Mouse (Mus musculus) spleen, adult 2 months (tissue): ENCODE measurements at regions not wholly inside any gene's neighbourhood (a gene's known extent, or its start where the extent isn't known, plus 50 kb on each side); places are given as distances from the start of the nearest gene placed in this dataset.

ENCODE experiments used
- DNase-seq, 2 experiments: peaks; one replicate each; pipeline versions ENCODE4 v3.0.0 to v3.0.0-alpha.2; 2012 to 2021; ENCODE audit warnings: low spot score in 2 of 2, low read depth in 1 of 2
- H3K27ac ChIP-seq: fragments of 200-500 bp; 2 replicates; pipeline ENCODE4 v1.5.1; 2012; ENCODE audit warnings: low read length, inconsistent platforms; ENCODE audit not compliant: insufficient read depth
- H3K27me3 ChIP-seq: fragments of 200-500 bp; 2 replicates; pipeline ENCODE4 v1.6.1; 2012; ENCODE audit warnings: mild to moderate bottlenecking, moderate library complexity, low read length, inconsistent platforms; ENCODE audit not compliant: control insufficient read depth, insufficient read depth
- H3K36me3 ChIP-seq: fragments of 200-500 bp; 2 replicates; pipeline ENCODE4 v1.6.1; 2012; ENCODE audit warnings: mild to moderate bottlenecking, low read length, inconsistent platforms; ENCODE audit not compliant: control insufficient read depth, insufficient read depth
- H3K4me1 ChIP-seq: fragments of 200-500 bp; 2 replicates; pipeline ENCODE4 v1.6.1; 2011; ENCODE audit warnings: inconsistent platforms; ENCODE audit not compliant: control insufficient read depth, insufficient read depth, insufficient read length
- H3K4me3 ChIP-seq: fragments of 200-500 bp; 2 replicates; pipeline ENCODE4 v1.5.1; 2011; ENCODE audit warnings: mild to moderate bottlenecking, inconsistent platforms; ENCODE audit not compliant: insufficient read depth, insufficient read length; ENCODE audit errors: extremely low read depth
- CTCF ChIP-seq: fragments of 200-500 bp; IDR thresholded peaks from 2 replicates; pipeline ENCODE4 v1.5.1; 2011; ENCODE audit warnings: mild to moderate bottlenecking, inconsistent platforms; ENCODE audit not compliant: insufficient read depth, insufficient read length, insufficient replicate concordance; ENCODE audit errors: extremely low read depth
- POLR2A ChIP-seq: fragments of 200-500 bp; IDR thresholded peaks from 2 replicates; pipeline ENCODE4 v1.6.1; 2011; ENCODE audit warnings: low read depth, low read length, inconsistent platforms
- WGBS: fragments of 180-500 bp; shearing (Covaris S2); methylation state at CpG from one replicate; pipeline ENCODE4 v1.1.7; 2018; 5-methylcytosine and 5-hydroxymethylcytosine counted together

- DNase-seq, result no peak
- Histone ChIP-seq H3K27me3 (no peaks in the 10 kb centered on the region), H3K36me3 (no peaks in the 10 kb centered on the region), H3K27ac (no peak overlapping the region), H3K4me3 (no peak overlapping the region), H3K4me1 (peaks cover 2% of the 10 kb centered on the region; the same call in 1 of the 2 replicates)
- whole genome bisulfite sequencing, result 56% methylated on average over 1 of the region's 1 CpGs
- TF ChIP-seq CTCF, result no peak
- TF ChIP-seq POLR2A, result no peak
These were observed 337.8 kb upstream of the Cd180 start for GRCm38 (mm10) chr13:102355569-102355968.

DNA sequence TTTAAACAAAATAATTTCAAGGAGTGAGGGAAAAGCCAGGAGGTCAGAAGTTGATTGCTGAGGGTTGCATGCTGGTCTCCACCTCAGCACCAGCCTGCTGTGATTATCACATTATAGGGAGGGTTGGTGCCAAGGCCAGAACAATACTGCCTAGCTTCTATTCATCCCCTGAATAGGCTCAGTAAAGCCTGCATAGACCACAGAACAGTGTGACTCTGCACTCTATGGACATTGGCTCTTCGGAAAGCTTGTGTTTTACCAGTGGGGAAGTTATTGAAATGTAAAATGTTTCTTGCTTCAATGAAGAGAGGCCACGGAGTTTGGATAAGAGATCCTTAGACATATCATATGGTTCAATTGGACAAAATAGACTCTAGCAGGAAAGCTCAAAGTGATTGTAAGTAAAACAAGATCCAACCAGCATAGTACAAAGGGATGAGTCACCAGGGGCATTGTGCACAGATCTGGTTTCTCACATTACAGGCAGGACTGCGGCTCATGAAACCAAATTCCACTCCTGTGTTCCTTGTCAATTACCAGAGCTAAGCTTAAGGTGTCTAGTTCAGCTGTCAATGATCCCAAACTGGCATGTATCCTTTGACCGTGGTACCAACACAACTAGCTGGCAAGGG, 320.8 kb upstream of the Cd180 start:
- 76% methylated on average over 4 of the region's 4 CpGs for WGBS

GRCm38 (mm10) chr13:102380667-102381066, 312.7 kb upstream of the Cd180 start:
- no peak for DNase-seq

More for the DNA sequence above, 320.8 kb upstream of the Cd180 start:
- H3K4me1 ChIP-seq, result no peaks in the 10 kb centered on the region
- no peak overlapping the region for H3K27ac ChIP-seq
- TF ChIP-seq CTCF, result no peak
- DNase-seq, result no peak
- H3K4me3 ChIP-seq, result no peak overlapping the region
- H3K27me3 ChIP-seq, result no peaks in the 10 kb centered on the region
- no peaks in the 10 kb centered on the region for H3K36me3 ChIP-seq

GRCm38 (mm10) chr13:102391911-102392310, 301.4 kb upstream of the Cd180 start:
- 84% methylated on average over 2 of the region's 2 CpGs for WGBS
- DNase-seq, result no peak
- Histone ChIP-seq H3K4me3 (no peak overlapping the region), H3K27ac (no peak overlapping the region), H3K27me3 (no peaks in the 10 kb centered on the region), H3K36me3 (no peaks in the 10 kb centered on the region), H3K4me1 (no peaks in the 10 kb centered on the region)
- TF ChIP-seq CTCF (no peak), POLR2A (no peak)

More at GRCm38 (mm10) chr13:102380667-102381066, 312.7 kb upstream of the Cd180 start:
- H3K36me3 ChIP-seq, result no peaks in the 10 kb centered on the region
- H3K4me3 ChIP-seq, result no peak overlapping the region
- H3K27ac ChIP-seq, result no peak overlapping the region
- H3K27me3 ChIP-seq, result no peaks in the 10 kb centered on the region
- no peaks in the 10 kb centered on the region for H3K4me1 ChIP-seq
- TF ChIP-seq POLR2A (no peak), CTCF (no peak)
- 45% methylated on average over 2 of the region's 2 CpGs for WGBS

GRCm38 (mm10) chr13:102392868-102393661, 300.3 kb upstream of the Cd180 start:
- 83% methylated on average over 10 of the region's 10 CpGs for WGBS
- TF ChIP-seq POLR2A, result no peak
- TF ChIP-seq CTCF, result no peak
- Histone ChIP-seq H3K36me3 (no peaks in the 10 kb centered on the region), H3K4me3 (no peak overlapping the region), H3K27me3 (no peaks in the 10 kb centered on the region), H3K4me1 (no peaks in the 10 kb centered on the region), H3K27ac (no peak overlapping the region)
- no peak for DNase-seq

GRCm38 (mm10) chr13:102393662-102393970, 299.7 kb upstream of the Cd180 start:
- 75% methylated on average over 2 of the region's 2 CpGs for WGBS
- TF ChIP-seq CTCF (no peak), POLR2A (no peak)
- H3K4me3 ChIP-seq, result no peak overlapping the region
- H3K4me1 ChIP-seq, result no peaks in the 10 kb centered on the region
- no peaks in the 10 kb centered on the region for H3K27me3 ChIP-seq
- H3K27ac ChIP-seq, result no peak overlapping the region
- no peaks in the 10 kb centered on the region for H3K36me3 ChIP-seq
- DNase-seq, result no peak

DNA sequence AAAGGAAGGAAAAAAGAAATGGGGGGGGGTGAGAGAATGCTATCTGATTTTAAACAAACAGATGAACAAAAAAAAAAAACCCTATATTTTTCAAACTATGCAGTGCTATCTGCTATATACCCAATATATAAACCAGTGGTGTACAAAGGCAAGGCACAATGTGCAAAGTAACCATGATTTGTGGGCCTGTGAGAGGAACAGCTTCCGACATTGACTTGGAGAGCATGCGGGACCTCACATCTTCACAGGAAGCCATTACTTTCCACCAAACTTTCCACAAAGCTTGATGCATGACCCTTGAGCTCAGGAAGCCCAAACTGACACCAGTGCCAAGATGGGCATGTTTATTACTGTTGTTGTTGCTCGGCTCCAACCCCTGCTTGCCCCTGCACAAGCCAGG, 299.3 kb upstream of the Cd180 start:
- no peaks in the 10 kb centered on the region for H3K36me3 ChIP-seq
- no peak overlapping the region for H3K27ac ChIP-seq
- 93% methylated on average over 3 of the region's 3 CpGs for WGBS
- TF ChIP-seq POLR2A (no peak), CTCF (no peak)
- no peak overlapping the region for H3K4me3 ChIP-seq
- DNase-seq, result no peak
- no peaks in the 10 kb centered on the region for H3K4me1 ChIP-seq
- no peaks in the 10 kb centered on the region for H3K27me3 ChIP-seq
